In the genomic region with DNA sequence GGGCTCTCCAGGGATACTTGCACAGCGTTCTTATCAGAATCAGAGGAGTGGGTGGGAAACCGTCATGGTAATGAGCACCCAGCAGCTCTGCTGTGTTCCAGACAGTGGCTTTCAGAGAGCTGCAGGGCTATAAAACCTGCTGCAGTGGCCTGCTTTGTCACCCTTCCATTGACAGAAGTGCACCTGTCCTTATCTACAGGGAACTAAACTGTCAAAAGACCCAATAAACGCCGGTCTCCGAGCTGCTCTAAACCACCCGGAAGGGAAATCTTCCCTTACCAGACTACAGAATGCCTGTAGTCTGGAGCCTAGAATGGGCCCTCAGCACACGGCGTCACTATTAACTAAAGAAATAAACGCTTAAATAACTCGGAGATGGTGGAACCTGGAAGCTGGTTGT, we compare ENCODE assay signal across 22 mouse cellular contexts. TPM values are rescaled to one million over a fixed set of nuclear protein-coding genes. Genes with fewer than 3 reads are reported as not detected.
DNase-seq lines count a peak whose midpoint lies in the region; ATAC-seq and TF ChIP-seq lines count a peak whose summit lies in the region.
"Had no signal": no experiment of that assay in that cellular context is flagged by ENCODE, and none has a peak within 500 bp of the region (broad histone marks: within the 10 kb centered on the region; RNA-seq: fewer than 3 reads in every experiment).

No protein-coding gene starts in this region.

- H3K9me3 ChIP-seq in intestine, embryonic 14.5 days (ENCODE audit: control insufficient read depth, low read length) = no peaks in the 10 kb centered on the region
- no peaks in the 10 kb centered on the region for H3K9me3 ChIP-seq in intestine, embryonic 15.5 days
- H3K9me3 ChIP-seq in intestine, postnatal 0 days (ENCODE audit: control insufficient read depth) = no peaks in the 10 kb centered on the region
- no peaks in the 10 kb centered on the region for H3K9me3 ChIP-seq in heart, embryonic 12.5 days (replicated peaks)
- H3K9me3 ChIP-seq: embryonic facial prominence, embryonic 15.5 days; forebrain, embryonic 10.5 days; forebrain, embryonic 12.5 days had no signal

- intact Hi-C loops in heart, postnatal 25 days (cut with DNase I) = no loop called here

- no peak for TF ChIP-seq CTCF in intestine, postnatal 0 days (IDR thresholded peaks at IDR 0.05; ENCODE audit: low read depth)

- DNase-seq in intestine, embryonic 14.5 days (ENCODE audit: low spot score) = peak; percentile 57
- DNase-seq in heart, postnatal 25 days (ENCODE audit: low spot score) = no peak
- DNase-seq: adrenal gland, adult 2 months; adrenal gland, postnatal 10 days; adrenal gland, postnatal 25 days; cerebellum, adult 11 months; cerebellum, adult 18-20 months; cerebellum, adult 8-10 months; cerebellum, adult 9-11 months; cerebellum, postnatal 14 days; cerebellum, postnatal 36 days; embryo, embryonic 11 days had no signal

- no peaks in the 10 kb centered on the region for H3K36me3 ChIP-seq in intestine, embryonic 14.5 days (ENCODE audit: control insufficient read depth, insufficient read depth, low read length)
- no peaks in the 10 kb centered on the region for H3K36me3 ChIP-seq in intestine, embryonic 15.5 days
- no peaks in the 10 kb centered on the region for H3K36me3 ChIP-seq in intestine, postnatal 0 days (ENCODE audit: control insufficient read depth, insufficient read depth)
- H3K36me3 ChIP-seq in heart, embryonic 12.5 days = no peaks in the 10 kb centered on the region
- H3K36me3 ChIP-seq: embryonic facial prominence, embryonic 13.5 days; embryonic facial prominence, embryonic 15.5 days; forebrain, embryonic 10.5 days; forebrain, embryonic 12.5 days had no signal

- no peaks in the 10 kb centered on the region for H3K27me3 ChIP-seq in intestine, embryonic 14.5 days (replicated peaks; ENCODE audit: control insufficient read depth, insufficient read depth, low read length)
- no peaks in the 10 kb centered on the region for H3K27me3 ChIP-seq in intestine, embryonic 15.5 days (replicated peaks)
- no peaks in the 10 kb centered on the region for H3K27me3 ChIP-seq in intestine, postnatal 0 days (replicated peaks; ENCODE audit: control insufficient read depth, insufficient read depth, low read length)
- no peaks in the 10 kb centered on the region for H3K27me3 ChIP-seq in heart, embryonic 12.5 days (replicated peaks)
- H3K27me3 ChIP-seq: embryonic facial prominence, embryonic 13.5 days; embryonic facial prominence, embryonic 15.5 days; forebrain, embryonic 12.5 days had no signal

- no peak overlapping the region for H3K27ac ChIP-seq in intestine, embryonic 14.5 days (ENCODE audit: low read depth)
- 0 out of 2 replicates have a peak overlapping the region, but pooled peaks have one; percentile 9 for H3K27ac ChIP-seq in intestine, embryonic 15.5 days
- no peak overlapping the region for H3K27ac ChIP-seq in intestine, postnatal 0 days (ENCODE audit: low read depth, low read length)
- no peak overlapping the region for H3K27ac ChIP-seq in heart, embryonic 12.5 days (ENCODE audit: poor library complexity, severe bottlenecking)
- H3K27ac ChIP-seq: embryonic facial prominence, embryonic 13.5 days; embryonic facial prominence, embryonic 15.5 days; forebrain, embryonic 10.5 days; forebrain, embryonic 12.5 days had no signal

- no peak overlapping the region for H3K4me2 ChIP-seq in intestine, embryonic 14.5 days (ENCODE audit: low read length)
- H3K4me2 ChIP-seq in intestine, embryonic 15.5 days (replicated peaks) = peak overlapping the region; percentile 24; the same call in 1 of the 2 replicates
- peak overlapping the region; percentile 39 for H3K4me2 ChIP-seq in intestine, postnatal 0 days (replicated peaks; ENCODE audit: low read depth)
- no peak overlapping the region for H3K4me2 ChIP-seq in heart, embryonic 12.5 days
- H3K4me2 ChIP-seq: embryonic facial prominence, embryonic 13.5 days; embryonic facial prominence, embryonic 15.5 days; forebrain, embryonic 12.5 days had no signal

- H3K4me1 ChIP-seq in intestine, embryonic 14.5 days (replicated peaks; ENCODE audit: control insufficient read depth, insufficient read depth, low read length) = no peaks in the 10 kb centered on the region
- H3K4me1 ChIP-seq in intestine, embryonic 15.5 days (replicated peaks) = no peaks in the 10 kb centered on the region
- no peaks in the 10 kb centered on the region for H3K4me1 ChIP-seq in intestine, postnatal 0 days (replicated peaks; ENCODE audit: control insufficient read depth, insufficient read depth, low read length)
- H3K4me1 ChIP-seq in heart, embryonic 12.5 days (replicated peaks) = no peaks in the 10 kb centered on the region
- H3K4me1 ChIP-seq: embryonic facial prominence, embryonic 13.5 days; embryonic facial prominence, embryonic 15.5 days; forebrain, embryonic 10.5 days; forebrain, embryonic 12.5 days had no signal

- no peak overlapping the region for H3K9ac ChIP-seq in intestine, embryonic 14.5 days (ENCODE audit: low read length)
- no peak overlapping the region for H3K9ac ChIP-seq in intestine, embryonic 15.5 days
- H3K9ac ChIP-seq in intestine, postnatal 0 days (ENCODE audit: low read depth, low read length) = no peak overlapping the region
- H3K9ac ChIP-seq in heart, embryonic 12.5 days = no peak overlapping the region
- H3K9ac ChIP-seq: embryonic facial prominence, embryonic 13.5 days; embryonic facial prominence, embryonic 15.5 days; forebrain, embryonic 12.5 days had no signal

- 41% methylated on average over 10 of the region's 10 CpGs for WGBS in intestine, embryonic 14.5 days
- 33% methylated on average over 10 of the region's 10 CpGs for WGBS in intestine, embryonic 15.5 days
- WGBS in intestine, postnatal 0 days = 19% methylated on average over 10 of the region's 10 CpGs
- 67% methylated on average over 10 of the region's 10 CpGs for WGBS in heart, embryonic 12.5 days

- peak; percentile 75 for ATAC-seq in intestine, embryonic 14.5 days (replicated peaks; ENCODE audit: low FRiP score, low TSS enrichment, low read depth)
- ATAC-seq in intestine, embryonic 15.5 days = peak; percentile 95
- peak; percentile 81 for ATAC-seq in intestine, postnatal 0 days
- no peak for ATAC-seq in heart, embryonic 12.5 days (ENCODE audit: insufficient number of reproducible peaks, low FRiP score)
- ATAC-seq: forebrain, embryonic 14.5 days; forebrain, embryonic 16.5 days had no signal

- no peak overlapping the region for H3K4me3 ChIP-seq in intestine, embryonic 14.5 days (ENCODE audit: low read depth, low read length)
- H3K4me3 ChIP-seq in intestine, embryonic 15.5 days (replicated peaks) = no peak overlapping the region
- H3K4me3 ChIP-seq in intestine, postnatal 0 days (ENCODE audit: low read depth, low read length) = no peak overlapping the region
- H3K4me3 ChIP-seq in heart, embryonic 12.5 days = no peak overlapping the region
- H3K4me3 ChIP-seq: embryonic facial prominence, embryonic 13.5 days; embryonic facial prominence, embryonic 15.5 days; erythroblast, embryonic 14.5 days; forebrain, embryonic 10.5 days; forebrain, embryonic 12.5 days had no signal

RNA-seq across cellular contexts. Expression of gene Sec63, which starts 9.5 kb away (rescaled TPM):
- polyA plus RNA-seq in intestine, embryonic 14.5 days (2014; fragmentation: Nextera tagmentation; extraction: Ambion mirVana) = 24.1 and 29.4 TPM in 2 replicates
- 25.0 and 25.5 TPM in 2 replicates for polyA plus RNA-seq in intestine, embryonic 15.5 days (2015; fragmentation: Nextera tagmentation; extraction: Ambion mirVana)
- 17.2 and 22.3 TPM in 2 replicates for polyA plus RNA-seq in intestine, postnatal 0 days (2015; fragmentation: Nextera tagmentation; extraction: Ambion mirVana)
- polyA plus RNA-seq in heart, embryonic 12.5 days (2016; fragmentation: Nextera tagmentation; extraction: Ambion mirVana) = 19.5 and 21.0 TPM in 2 replicates
- total RNA-seq in heart, postnatal 25 days (2021) = 10 to 100 TPM; 20.6 to 22.3 TPM

Comparison
In these comparisons a context has a peak if more than half of its experiments do, and no peak if none do; other contexts are left out.
1. H3K4me2 ChIP-seq: peak in intestine, embryonic 15.5 days (single experiment) and intestine, postnatal 0 days (single experiment); none in intestine, embryonic 14.5 days (single experiment) and heart, embryonic 12.5 days (single experiment).